Mouse (Mus musculus) C2C12 (cell line): ENCODE measurements around the gene Kcnf1.

Experiments used
- CEBPB ChIP-seq: IDR thresholded peaks from one replicate; pipeline ENCODE4 v1.6.1; 2011; ENCODE audit warnings: low read depth, mild to moderate bottlenecking, control low read depth, moderate library complexity
- CTCF ChIP-seq: IDR thresholded peaks from one replicate; pipeline ENCODE4 v1.5.1; 2011; ENCODE audit not compliant: control insufficient read depth, insufficient read depth, insufficient read length
- MAX ChIP-seq: IDR thresholded peaks from one replicate; pipeline ENCODE4 v1.6.1; 2011; ENCODE audit warnings: mild to moderate bottlenecking, control low read depth
- MYOD1 ChIP-seq: IDR thresholded peaks from one replicate; pipeline ENCODE4 v1.6.1; 2011; ENCODE audit warnings: low read depth; ENCODE audit not compliant: control insufficient read depth, insufficient read length
- MYOG ChIP-seq: IDR thresholded peaks from one replicate; pipeline ENCODE4 v1.6.1; 2011; ENCODE audit not compliant: control insufficient read depth, insufficient read length; ENCODE audit errors: extremely low read depth

DNA sequence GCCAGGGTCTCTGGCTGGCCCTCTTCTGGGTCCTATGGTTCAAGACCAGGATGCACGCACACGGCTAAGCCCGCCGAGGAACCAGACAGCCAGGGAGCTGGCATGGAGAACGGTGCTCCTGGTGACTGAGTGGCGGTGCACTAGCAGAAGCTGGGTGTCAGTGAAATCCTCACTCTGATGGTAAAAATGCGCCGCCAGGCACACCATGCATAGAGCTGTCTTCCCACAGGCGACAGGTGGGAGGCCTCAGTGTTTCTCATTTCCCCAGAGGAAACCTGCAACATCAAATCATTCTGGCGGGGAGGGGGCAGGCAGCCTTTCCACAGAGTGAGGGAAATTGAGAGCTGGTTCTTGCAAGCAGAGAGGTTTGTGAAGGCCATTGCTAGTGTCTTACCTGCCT is 6.3 kb downstream of the Kcnf1 start:
- no peak for TF ChIP-seq MAX
- no peak for TF ChIP-seq CTCF
- no peak for TF ChIP-seq CEBPB
- no peak for TF ChIP-seq MYOG
- no peak for TF ChIP-seq MYOD1
